Mouse (Mus musculus) kidney, adult 2 months (tissue): ENCODE measurements around the gene Pdzk1ip1. TPM values are rescaled to one million over a fixed set of nuclear protein-coding genes. Genes with fewer than 3 reads are reported as not detected.

Experiments used
- DNase-seq: peaks from one replicate; pipeline ENCODE4 v3.0.0; 2021
- H3K27ac ChIP-seq: fragments of 200-500 bp; 2 replicates; pipeline ENCODE4 v1.5.1; 2012; ENCODE audit warnings: low read depth, low read length, control low read depth, inconsistent platforms; ENCODE audit not compliant: insufficient read depth
- H3K27me3 ChIP-seq: fragments of 200-500 bp; replicated peaks from 2 replicates; pipeline ENCODE4 v1.6.1; 2012; ENCODE audit warnings: mild to moderate bottlenecking, moderate library complexity, low read length, inconsistent platforms; ENCODE audit not compliant: control insufficient read depth, insufficient read depth
- H3K36me3 ChIP-seq: fragments of 200-500 bp; 2 replicates; pipeline ENCODE4 v1.6.1; 2012; ENCODE audit warnings: mild to moderate bottlenecking, moderate library complexity, low read length, inconsistent platforms; ENCODE audit not compliant: control insufficient read depth, insufficient read depth
- H3K4me1 ChIP-seq: fragments of 200-500 bp; 2 replicates; pipeline ENCODE4 v1.6.1; 2011; ENCODE audit warnings: low read length; ENCODE audit not compliant: control insufficient read depth, insufficient read depth
- H3K4me3 ChIP-seq: fragments of 200-500 bp; 2 replicates; pipeline ENCODE4 v1.5.1; 2011; ENCODE audit warnings: mild to moderate bottlenecking, low read depth, low read length, control low read depth; ENCODE audit not compliant: insufficient read depth
- CTCF ChIP-seq: fragments of 200-500 bp; conservative IDR thresholded peaks from 2 replicates; pipeline ENCODE4 v1.5.1; 2011; ENCODE audit warnings: low read depth, mild to moderate bottlenecking, control low read depth, low read length, moderate library complexity, mixed read lengths; ENCODE audit not compliant: insufficient read depth, insufficient read length
- POLR2A ChIP-seq: fragments of 200-500 bp; IDR thresholded peaks from one replicate; pipeline ENCODE4 v1.6.1; 2011; ENCODE audit warnings: low read depth, low read length, control low read depth
- WGBS: fragments of 180-500 bp; shearing (Covaris S2); methylation state at CpG from one replicate; pipeline ENCODE4 v1.1.7; 2018; 5-methylcytosine and 5-hydroxymethylcytosine counted together
- polyA plus RNA-seq: library from polyadenylated mRNA; depleted of rRNA; stranded (reverse); fragments of >200 nt; gene quantifications from 2 replicates; pipeline ENCODE4 v1.2.3, GENCODE M21; 2012

Pdzk1ip1 gene
- polyA plus RNA-seq, 1 experiment: 3,641 TPM

DNA sequence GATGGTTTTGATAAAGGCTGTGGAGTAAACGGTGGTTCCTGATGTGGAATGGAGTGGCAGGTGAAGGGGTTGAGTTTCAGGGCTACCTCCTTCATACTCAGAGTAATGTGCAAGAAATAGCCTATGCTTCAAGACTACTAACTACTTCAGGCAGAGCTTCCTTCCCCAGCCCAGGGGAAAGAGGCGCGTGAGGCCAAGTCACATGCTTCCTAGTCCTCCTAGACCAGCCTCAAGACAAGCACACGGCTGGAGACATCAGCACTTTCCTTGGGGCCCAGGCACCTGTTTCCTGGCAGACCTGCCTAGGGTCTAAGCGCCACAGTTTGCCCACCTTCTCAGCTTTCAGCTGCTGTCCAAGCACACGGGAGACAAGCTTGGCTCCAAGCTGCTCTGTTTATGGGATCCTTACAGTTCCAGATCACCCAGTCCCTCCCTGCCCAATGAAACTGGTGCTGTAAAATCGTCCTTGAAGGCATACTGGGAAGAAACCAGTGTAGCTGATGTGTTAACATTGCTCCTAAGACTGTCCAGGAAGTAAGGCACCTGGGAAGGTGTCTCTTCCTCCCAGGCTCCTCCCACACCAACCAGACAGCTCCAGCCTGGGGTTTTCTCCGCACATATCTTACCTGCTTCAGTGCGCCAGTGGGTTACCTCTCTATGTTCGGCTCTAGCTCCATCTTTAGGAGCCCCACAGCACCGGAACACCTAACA, 8.1 kb downstream of the Pdzk1ip1 start:
- H3K4me1 ChIP-seq: peaks cover 34% of the 10 kb centered on the region
- peaks cover 2% of the 10 kb centered on the region; the same call in 1 of the 2 replicates for H3K36me3 ChIP-seq
- no peaks in the 10 kb centered on the region for H3K27me3 ChIP-seq
- DNase-seq: peak; percentile 58
- TF ChIP-seq POLR2A: no peak
- TF ChIP-seq CTCF: no peak
- WGBS: 9% methylated on average over 11 of the region's 11 CpGs
- H3K27ac ChIP-seq: peak overlapping the region; percentile 83
- H3K4me3 ChIP-seq: peak overlapping the region; percentile 40; the same call in 1 of the 2 replicates

DNA sequence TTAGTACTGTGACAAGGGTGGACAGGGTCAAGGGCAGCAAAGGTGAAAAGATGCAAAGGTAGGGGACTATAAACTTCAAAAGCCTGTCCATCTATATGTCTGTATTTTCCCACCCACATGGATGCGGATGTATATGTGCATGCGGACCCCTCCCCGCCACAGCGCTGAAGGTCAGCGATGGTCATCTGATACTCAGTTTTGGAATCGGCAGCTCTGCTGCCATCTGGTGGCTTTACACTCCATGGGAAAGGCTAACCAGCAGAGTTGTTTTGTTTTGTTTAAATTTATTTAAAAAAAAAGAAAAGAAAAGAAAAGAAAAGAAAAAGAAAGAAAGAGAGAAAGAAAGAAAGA, 8.6 kb downstream of the Pdzk1ip1 start:
- H3K36me3 ChIP-seq: peaks cover 2% of the 10 kb centered on the region; the same call in 1 of the 2 replicates
- H3K4me1 ChIP-seq: peaks cover 29% of the 10 kb centered on the region
- TF ChIP-seq POLR2A: no peak
- TF ChIP-seq CTCF: peak; percentile 62
- no peaks in the 10 kb centered on the region for H3K27me3 ChIP-seq
- WGBS: under 1% methylated on average over 6 of the region's 6 CpGs
- peak; percentile 56 for DNase-seq
- peak overlapping the region; percentile 9; the same call in 1 of the 2 replicates for H3K4me3 ChIP-seq
- peak overlapping the region; percentile 83 for H3K27ac ChIP-seq

DNA sequence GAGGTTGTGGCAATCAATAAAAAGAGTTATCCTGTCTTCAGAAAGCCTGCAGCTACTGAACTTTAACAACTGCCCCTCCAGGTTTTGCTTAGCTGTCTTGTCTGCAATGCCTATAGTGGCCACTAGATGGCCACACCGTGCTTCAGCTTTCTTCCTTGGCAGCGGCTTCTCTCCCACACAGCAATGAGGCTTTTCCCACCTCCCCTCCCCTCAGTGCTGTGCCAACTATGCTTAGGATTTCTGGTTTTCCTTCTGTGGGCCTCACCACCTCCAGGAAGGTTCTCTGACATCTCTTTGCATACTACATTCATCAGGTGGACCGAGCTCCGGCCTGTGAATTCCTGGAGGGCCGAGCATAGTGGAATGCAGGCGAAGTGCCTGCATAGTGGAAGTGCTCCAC, 13.2 kb downstream of the Pdzk1ip1 start:
- Histone ChIP-seq H3K27ac (no peak overlapping the region), H3K36me3 (no peaks in the 10 kb centered on the region), H3K4me1 (peaks cover 5% of the 10 kb centered on the region), H3K4me3 (no peak overlapping the region), H3K27me3 (no peaks in the 10 kb centered on the region)
- peak; percentile 63 for DNase-seq
- 33% methylated on average over 6 of the region's 6 CpGs for WGBS
- no peak for TF ChIP-seq POLR2A
- peak; percentile 93 for TF ChIP-seq CTCF

DNA sequence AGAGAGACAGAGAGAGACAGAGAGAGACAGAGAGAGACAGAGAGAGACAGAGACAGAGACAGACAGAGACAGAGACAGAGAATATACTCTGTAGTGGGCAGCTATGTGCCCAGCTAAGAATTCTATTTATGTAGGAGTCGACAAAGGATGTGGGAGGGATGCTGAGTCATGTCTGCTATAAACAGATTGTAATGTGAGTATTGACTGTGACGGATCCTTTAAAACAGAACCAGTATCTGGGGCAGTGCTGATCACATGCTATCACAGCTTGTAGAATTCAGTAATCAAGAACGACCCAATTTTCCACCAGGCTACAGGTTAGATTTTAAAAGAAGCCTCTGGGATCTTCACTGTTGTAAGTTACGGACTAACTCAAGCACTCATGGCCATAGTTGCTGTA, 15.0 kb downstream of the Pdzk1ip1 start:
- no peaks in the 10 kb centered on the region for H3K4me1 ChIP-seq
- H3K27me3 ChIP-seq: 0 out of 2 replicates have a peak, but pooled peaks cover 2% of the 10 kb centered on the region
- H3K4me3 ChIP-seq: no peak overlapping the region
- H3K36me3 ChIP-seq: no peaks in the 10 kb centered on the region
- no peak for DNase-seq
- 34% methylated on average over 4 of the region's 4 CpGs for WGBS
- TF ChIP-seq POLR2A: no peak
- H3K27ac ChIP-seq: no peak overlapping the region

DNA sequence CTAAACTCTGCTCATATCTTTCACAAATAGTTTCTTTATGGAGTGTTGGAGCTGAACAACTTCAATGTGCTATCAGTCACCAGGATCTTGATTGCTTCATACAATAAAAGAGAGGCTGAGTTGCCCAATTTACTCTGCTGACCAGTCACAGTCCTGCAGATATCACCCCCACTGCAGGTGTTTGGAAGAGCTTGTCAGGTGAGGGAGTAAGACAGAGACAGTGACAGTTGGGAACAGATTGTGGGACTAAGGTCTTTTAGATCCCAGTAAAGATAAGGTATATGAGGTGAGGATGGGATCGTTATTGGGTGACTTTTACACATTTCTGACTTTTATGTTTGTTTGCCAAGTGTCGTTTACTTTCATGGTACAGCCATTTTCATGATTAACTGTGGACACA, 22.7 kb downstream of the Pdzk1ip1 start:
- 58% methylated on average over 2 of the region's 2 CpGs for WGBS
- no peaks in the 10 kb centered on the region for H3K4me1 ChIP-seq
- TF ChIP-seq POLR2A (no peak), CTCF (no peak)
- H3K4me3 ChIP-seq: no peak overlapping the region
- H3K36me3 ChIP-seq: no peaks in the 10 kb centered on the region
- no peak for DNase-seq
- H3K27ac ChIP-seq: no peak overlapping the region
- 0 out of 2 replicates have a peak, but pooled peaks cover 2% of the 10 kb centered on the region for H3K27me3 ChIP-seq

DNA sequence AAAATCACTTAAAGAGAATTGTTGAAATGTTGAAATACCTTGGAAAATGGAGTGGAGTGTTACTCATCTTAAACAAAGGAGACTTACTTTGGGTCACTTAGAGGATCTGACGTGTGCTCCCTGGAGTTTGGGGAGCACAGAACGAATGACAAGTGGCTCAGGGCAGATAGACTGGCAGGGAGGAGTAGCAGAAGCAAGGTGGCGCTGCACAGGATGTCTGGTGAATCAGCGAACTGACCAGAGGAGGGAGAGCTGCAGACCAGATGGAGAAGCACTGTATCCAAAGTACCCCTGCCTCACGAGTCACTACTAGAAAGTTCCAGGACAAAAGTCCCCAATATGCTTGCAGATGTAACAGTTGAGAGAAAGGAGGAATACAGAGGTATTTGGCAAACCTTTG, 24.8 kb downstream of the Pdzk1ip1 start:
- WGBS: 33% methylated on average over 5 of the region's 5 CpGs
- no peaks in the 10 kb centered on the region for H3K36me3 ChIP-seq
- no peak for DNase-seq
- TF ChIP-seq POLR2A: no peak
- 0 out of 2 replicates have a peak, but pooled peaks have one; percentile 18 for TF ChIP-seq CTCF
- no peaks in the 10 kb centered on the region for H3K27me3 ChIP-seq
- no peak overlapping the region for H3K27ac ChIP-seq
- no peak overlapping the region for H3K4me3 ChIP-seq
- no peaks in the 10 kb centered on the region for H3K4me1 ChIP-seq

DNA sequence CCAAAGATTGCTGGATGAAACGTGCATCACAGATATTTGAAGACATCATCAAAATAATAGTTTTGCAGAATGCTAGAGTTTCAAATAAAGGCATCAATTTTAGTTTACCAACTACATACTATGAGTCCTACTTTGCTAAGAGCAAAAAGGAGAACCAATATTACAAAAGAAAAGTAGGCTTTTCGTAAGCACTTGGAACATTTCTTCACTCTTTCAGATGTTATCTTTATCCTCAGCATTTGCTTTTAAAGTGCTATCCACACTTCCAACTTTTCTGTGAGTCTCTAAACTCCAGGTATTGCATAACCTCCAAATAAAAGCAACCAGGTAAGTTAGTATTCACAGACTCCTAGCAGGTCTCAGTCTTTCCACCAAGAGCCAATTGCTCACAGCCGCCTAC, 31.1 kb downstream of the Pdzk1ip1 start:
- Histone ChIP-seq H3K4me3 (no peak overlapping the region), H3K27me3 (no peaks in the 10 kb centered on the region), H3K4me1 (no peaks in the 10 kb centered on the region; the same call in 1 of the 2 replicates), H3K36me3 (no peaks in the 10 kb centered on the region), H3K27ac (no peak overlapping the region)
- 79% methylated on average over 3 of the region's 3 CpGs for WGBS
- no peak for DNase-seq
- TF ChIP-seq POLR2A (no peak), CTCF (no peak)

DNA sequence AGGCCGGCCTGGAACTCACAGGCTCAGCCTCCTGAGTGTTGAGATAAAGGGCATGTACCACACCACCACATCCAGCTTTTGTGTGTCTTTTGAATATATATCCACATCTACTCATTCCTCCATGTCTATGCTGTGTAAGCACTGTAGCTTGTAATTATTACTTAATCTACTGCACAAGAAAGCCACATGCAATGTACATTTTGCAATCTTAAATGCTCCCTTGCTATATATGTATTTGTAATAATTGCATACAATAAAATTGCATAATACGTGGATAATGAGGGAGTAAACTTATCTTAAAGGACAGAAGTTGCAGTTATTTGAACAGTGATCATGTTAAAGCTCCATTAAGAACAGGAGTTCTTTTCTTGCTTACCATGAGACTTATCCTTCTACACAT, 32.7 kb downstream of the Pdzk1ip1 start:
- Histone ChIP-seq H3K36me3 (no peaks in the 10 kb centered on the region), H3K4me1 (no peaks in the 10 kb centered on the region; the same call in 1 of the 2 replicates), H3K27me3 (no peaks in the 10 kb centered on the region), H3K4me3 (no peak overlapping the region), H3K27ac (no peak overlapping the region)
- WGBS: 78% methylated on average over 2 of the region's 2 CpGs
- TF ChIP-seq CTCF: no peak
- no peak for TF ChIP-seq POLR2A
- DNase-seq: no peak
